Mouse (Mus musculus): ENCODE results near the gene 2310011J03Rik. TPM values are rescaled to one million over a fixed set of nuclear protein-coding genes. Genes with fewer than 3 reads are reported as not detected.

Gene 2310011J03Rik
- polyA plus RNA-seq, 1 experiment from 2014 or later, result 37.7 TPM

DNA sequence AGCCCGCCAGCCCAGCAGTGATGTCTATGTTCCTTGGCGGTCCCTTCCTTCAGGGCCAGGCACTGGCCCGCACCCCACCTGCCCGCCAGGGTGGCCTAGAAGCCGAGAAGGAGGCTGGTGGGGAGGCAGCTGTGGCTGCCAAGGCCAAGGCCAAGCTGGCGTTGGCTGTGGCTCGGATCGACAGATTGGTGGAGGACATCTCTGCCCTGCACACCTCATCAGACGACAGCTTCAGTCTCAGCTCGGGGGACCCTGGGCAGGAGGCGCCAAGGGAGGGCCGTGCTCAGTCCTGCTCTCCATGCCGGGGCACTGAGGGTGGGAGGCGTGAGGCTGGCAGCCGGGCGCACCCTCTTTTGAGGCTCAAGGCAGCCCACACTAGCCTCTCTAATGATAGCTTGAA lies 8.8 kb downstream of the 2310011J03Rik start:
- peaks cover 59% of the 10 kb centered on the region for H3K27me3 ChIP-seq (replicated peaks)
- H3K4me1 ChIP-seq, result peaks cover 28% of the 10 kb centered on the region
- ATAC-seq (ENCODE audit: low FRiP score, low read depth), result no peak
- H3K36me3 ChIP-seq, result peaks cover 98% of the 10 kb centered on the region
- H3K4me2 ChIP-seq (replicated peaks), result no peak overlapping the region
- no peak overlapping the region for H3K27ac ChIP-seq
- no peaks in the 10 kb centered on the region for H3K9me3 ChIP-seq
- WGBS, result 86% methylated on average over 16 of the region's 16 CpGs
- no peak overlapping the region for H3K9ac ChIP-seq
- H3K4me3 ChIP-seq, result no peak overlapping the region

- ATAC-seq (ENCODE audit: low FRiP score, low read depth), result no peak
- Histone ChIP-seq H3K27ac (no peak overlapping the region), H3K9me3 (no peaks in the 10 kb centered on the region), H3K4me2 (replicated peaks) (peak overlapping the region; percentile 42), H3K27me3 (replicated peaks) (peaks cover 16% of the 10 kb centered on the region), H3K4me3 (no peak overlapping the region), H3K4me1 (peaks cover 35% of the 10 kb centered on the region), H3K9ac (0 out of 2 replicates have a peak overlapping the region, but pooled peaks have one; percentile 6), H3K36me3 (peaks cover 71% of the 10 kb centered on the region)
- 16% methylated on average over 25 of the region's 25 CpGs for WGBS
These were observed 15.5 kb downstream of the 2310011J03Rik start for GRCm38 (mm10) chr10:80304862-80305261.

DNA sequence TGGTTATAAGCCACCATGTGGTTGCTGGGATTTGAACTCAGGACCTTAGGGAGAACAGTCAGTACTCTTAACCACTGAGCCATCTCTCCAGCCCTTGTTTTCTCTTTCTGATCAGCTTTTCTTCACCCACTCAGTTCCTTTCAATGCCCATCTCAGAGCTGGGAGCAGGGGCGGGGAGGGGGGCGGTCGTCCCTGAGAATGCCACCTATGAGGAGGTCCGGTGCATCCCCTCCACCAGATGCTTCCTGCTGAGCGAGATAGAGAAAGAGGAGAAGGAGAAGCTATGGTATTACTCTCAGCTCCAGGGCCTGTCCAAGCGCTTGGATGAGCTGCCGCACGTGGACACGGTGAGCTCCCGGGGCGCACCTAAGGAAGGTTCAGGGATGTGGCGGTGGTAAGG lies 15.9 kb downstream of the 2310011J03Rik start:
- WGBS, result 20% methylated on average over 12 of the region's 12 CpGs
- H3K9me3 ChIP-seq, result no peaks in the 10 kb centered on the region
- ATAC-seq (ENCODE audit: low FRiP score, low read depth), result no peak
- peaks cover 68% of the 10 kb centered on the region for H3K36me3 ChIP-seq
- H3K4me1 ChIP-seq, result peaks cover 39% of the 10 kb centered on the region
- H3K4me2 ChIP-seq (replicated peaks), result peak overlapping the region; percentile 42
- H3K4me3 ChIP-seq, result peak overlapping the region; percentile 7; the same call in 1 of the 2 replicates
- H3K9ac ChIP-seq, result 0 out of 2 replicates have a peak overlapping the region, but pooled peaks have one; percentile 6
- H3K27ac ChIP-seq, result no peak overlapping the region
- H3K27me3 ChIP-seq (replicated peaks), result peaks cover 17% of the 10 kb centered on the region

DNA sequence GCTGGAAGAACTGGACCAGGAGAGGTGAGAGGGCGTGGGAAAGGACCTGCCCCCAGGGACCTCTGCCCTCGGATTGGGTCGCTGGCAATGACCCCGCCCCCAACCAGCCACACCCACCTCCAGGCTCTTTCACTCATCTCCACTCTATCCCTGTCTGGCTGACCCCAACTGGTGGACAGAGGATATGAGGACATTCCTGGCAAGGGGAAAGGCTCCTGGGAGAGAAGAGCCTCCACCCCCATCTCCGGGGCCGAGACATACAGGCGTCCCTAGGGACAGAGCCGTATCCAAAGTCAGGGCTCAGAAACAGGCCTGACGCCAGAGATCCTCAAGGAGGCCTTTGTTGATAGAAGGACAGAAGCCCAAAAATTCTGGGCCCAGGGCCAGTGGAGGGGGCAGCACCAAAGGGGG lies 17.9 kb downstream of the 2310011J03Rik start:
- 12% methylated on average over 9 of the region's 9 CpGs for WGBS
- H3K4me2 ChIP-seq (replicated peaks), result peak overlapping the region; percentile 86
- ATAC-seq (ENCODE audit: low FRiP score, low read depth), result no peak
- no peaks in the 10 kb centered on the region for H3K9me3 ChIP-seq
- H3K4me3 ChIP-seq, result peak overlapping the region; percentile 67
- peaks cover 23% of the 10 kb centered on the region for H3K27me3 ChIP-seq (replicated peaks)
- no peak overlapping the region for H3K27ac ChIP-seq
- H3K36me3 ChIP-seq, result peaks cover 48% of the 10 kb centered on the region
- peak overlapping the region; percentile 95 for H3K9ac ChIP-seq
- H3K4me1 ChIP-seq, result peaks cover 52% of the 10 kb centered on the region

DNA sequence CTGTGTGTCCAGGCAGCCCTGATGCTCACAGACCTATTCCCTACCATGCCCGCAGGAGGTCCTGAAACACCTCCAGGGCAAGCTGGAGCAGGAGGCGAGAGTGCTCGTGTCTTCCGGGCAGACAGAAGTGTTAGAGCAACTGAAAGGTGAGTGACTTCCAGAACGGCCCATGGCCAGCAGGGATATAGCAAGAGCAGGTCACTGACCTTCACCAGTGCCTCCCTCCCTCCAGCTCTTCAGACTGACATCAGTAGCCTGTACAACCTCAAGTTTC lies 18.3 kb downstream of the 2310011J03Rik start:
- 52% methylated on average over 5 of the region's 5 CpGs for WGBS
- peaks cover 57% of the 10 kb centered on the region for H3K4me1 ChIP-seq
- no peak for ATAC-seq (ENCODE audit: low FRiP score, low read depth)

GRCm38 (mm10) chr10:80301256-80302081 lies 18.9 kb downstream of the 2310011J03Rik start:
- 70% methylated on average over 10 of the region's 10 CpGs for WGBS
- H3K9me3 ChIP-seq, result no peaks in the 10 kb centered on the region
- peaks cover 23% of the 10 kb centered on the region for H3K27me3 ChIP-seq (replicated peaks)
- H3K4me2 ChIP-seq (replicated peaks), result peak overlapping the region; percentile 86
- H3K27ac ChIP-seq, result peak overlapping the region; percentile 89
- peaks cover 38% of the 10 kb centered on the region for H3K36me3 ChIP-seq
- peak overlapping the region; percentile 67 for H3K4me3 ChIP-seq
- peak overlapping the region; percentile 95 for H3K9ac ChIP-seq
- H3K4me1 ChIP-seq, result peaks cover 62% of the 10 kb centered on the region
- ATAC-seq (ENCODE audit: low FRiP score, low read depth), result no peak

More for the DNA sequence above, 18.3 kb downstream of the 2310011J03Rik start:
- H3K4me2 ChIP-seq (replicated peaks), result peak overlapping the region; percentile 86
- peak overlapping the region; percentile 95 for H3K9ac ChIP-seq
- peaks cover 23% of the 10 kb centered on the region for H3K27me3 ChIP-seq (replicated peaks)
- H3K9me3 ChIP-seq, result no peaks in the 10 kb centered on the region
- peak overlapping the region; percentile 67 for H3K4me3 ChIP-seq
- H3K27ac ChIP-seq, result no peak overlapping the region
- H3K36me3 ChIP-seq, result peaks cover 43% of the 10 kb centered on the region

GRCm38 (mm10) chr10:80300672-80301181 lies 19.6 kb downstream of the 2310011J03Rik start:
- Histone ChIP-seq H3K4me3 (peak overlapping the region; percentile 67), H3K4me1 (peaks cover 69% of the 10 kb centered on the region), H3K36me3 (peaks cover 31% of the 10 kb centered on the region), H3K27me3 (replicated peaks) (peaks cover 17% of the 10 kb centered on the region; the same call in 1 of the 2 replicates), H3K9ac (peak overlapping the region; percentile 95), H3K4me2 (replicated peaks) (peak overlapping the region; percentile 86), H3K9me3 (no peaks in the 10 kb centered on the region), H3K27ac (peak overlapping the region; percentile 89)
- ATAC-seq (ENCODE audit: low FRiP score, low read depth), result peak; percentile 75
- 6% methylated on average over 11 of the region's 11 CpGs for WGBS

DNA sequence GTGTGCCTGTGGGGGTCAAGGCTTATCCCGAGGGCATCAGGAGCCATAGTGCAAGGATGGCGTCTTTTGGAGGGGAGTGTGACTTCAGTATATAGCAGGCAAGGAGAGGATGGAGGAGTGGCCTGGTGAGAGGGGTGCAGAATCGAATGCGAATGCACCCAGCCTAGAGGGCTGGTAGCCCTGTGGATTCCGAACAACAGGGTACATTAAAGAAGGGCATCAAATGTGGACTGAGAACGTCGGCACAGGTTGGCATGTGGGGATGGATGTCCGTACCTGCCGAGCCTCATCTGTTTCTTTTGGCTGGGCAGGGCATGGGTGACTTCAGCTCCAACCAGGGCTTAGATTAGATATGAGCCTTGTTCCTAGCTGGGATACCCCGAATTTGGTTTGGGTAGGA lies 20.5 kb downstream of the 2310011J03Rik start:
- Histone ChIP-seq H3K4me3 (peak overlapping the region; percentile 67), H3K4me2 (replicated peaks) (peak overlapping the region; percentile 86), H3K27me3 (replicated peaks) (peaks cover 17% of the 10 kb centered on the region; the same call in 1 of the 2 replicates), H3K4me1 (peaks cover 76% of the 10 kb centered on the region), H3K9ac (peak overlapping the region; percentile 95), H3K36me3 (peaks cover 25% of the 10 kb centered on the region), H3K27ac (peak overlapping the region; percentile 89; the same call in 1 of the 2 replicates), H3K9me3 (no peaks in the 10 kb centered on the region)
- 52% methylated on average over 10 of the region's 10 CpGs for WGBS
- no peak for ATAC-seq (ENCODE audit: low FRiP score, low read depth)

- H3K9me3 ChIP-seq, result no peaks in the 10 kb centered on the region
- WGBS, result 5% methylated on average over 15 of the region's 15 CpGs
- no peak for ATAC-seq (ENCODE audit: low FRiP score, low read depth)
These were observed 21.0 kb downstream of the 2310011J03Rik start for GRCm38 (mm10) chr10:80299301-80299700.

DNA sequence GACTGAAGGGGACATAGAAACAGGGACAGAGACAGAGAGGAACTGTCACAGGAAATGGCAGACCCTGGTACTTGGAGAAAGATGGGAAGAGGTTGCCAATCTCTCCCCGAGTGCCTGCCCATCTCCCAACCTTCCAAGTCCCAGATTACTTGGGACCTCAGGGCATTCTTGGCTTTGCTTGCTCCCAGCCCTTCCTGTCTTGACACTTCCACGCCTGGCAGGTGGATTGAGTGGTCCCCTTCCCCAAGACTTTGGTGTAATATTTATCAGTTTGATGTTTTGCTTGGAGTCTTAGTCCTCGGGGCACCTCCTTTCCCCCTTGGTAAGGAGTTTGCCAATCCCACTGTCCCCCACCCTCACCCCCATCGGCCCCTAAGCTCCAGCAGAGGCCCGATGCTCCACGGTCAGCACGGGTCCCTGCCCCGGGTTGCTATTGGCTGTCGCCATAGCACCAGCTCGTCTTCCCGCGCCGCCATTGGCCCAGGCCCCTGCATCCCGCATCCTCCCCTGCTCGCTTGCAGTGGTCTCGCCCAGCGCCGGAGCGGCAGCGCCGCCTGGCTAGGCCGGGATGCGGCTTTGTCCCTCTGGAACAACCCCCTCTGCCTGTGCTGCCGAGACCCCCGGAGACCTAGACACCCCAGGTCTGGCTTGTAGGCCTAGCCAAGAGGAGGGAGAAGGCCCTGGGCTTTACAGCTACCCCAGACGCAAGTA lies 21.6 kb downstream of the 2310011J03Rik start:
- H3K27ac ChIP-seq, result peak overlapping the region; percentile 89
- ATAC-seq (ENCODE audit: low FRiP score, low read depth), result peak; percentile 74
- H3K27me3 ChIP-seq (replicated peaks), result peaks cover 17% of the 10 kb centered on the region; the same call in 1 of the 2 replicates
- peak overlapping the region; percentile 95 for H3K9ac ChIP-seq
- H3K4me3 ChIP-seq, result peak overlapping the region; percentile 67
- 3% methylated on average over 26 of the region's 26 CpGs for WGBS
- no peaks in the 10 kb centered on the region for H3K9me3 ChIP-seq
- H3K4me1 ChIP-seq, result peaks cover 75% of the 10 kb centered on the region
- H3K4me2 ChIP-seq (replicated peaks), result peak overlapping the region; percentile 86
- peaks cover 30% of the 10 kb centered on the region for H3K36me3 ChIP-seq

More at GRCm38 (mm10) chr10:80299301-80299700, 21.0 kb downstream of the 2310011J03Rik start:
- peak overlapping the region; percentile 86 for H3K4me2 ChIP-seq (replicated peaks)
- peak overlapping the region; percentile 95 for H3K9ac ChIP-seq
- peaks cover 17% of the 10 kb centered on the region; the same call in 1 of the 2 replicates for H3K27me3 ChIP-seq (replicated peaks)
- peaks cover 25% of the 10 kb centered on the region for H3K36me3 ChIP-seq
- peak overlapping the region; percentile 67 for H3K4me3 ChIP-seq
- peaks cover 70% of the 10 kb centered on the region for H3K4me1 ChIP-seq
- H3K27ac ChIP-seq, result peak overlapping the region; percentile 89

GRCm38 (mm10) chr10:80297526-80298133 lies 22.7 kb downstream of the 2310011J03Rik start:
- peak overlapping the region; percentile 95; the same call in 1 of the 2 replicates for H3K9ac ChIP-seq
- no peak for ATAC-seq (ENCODE audit: low FRiP score, low read depth)
- H3K27me3 ChIP-seq (replicated peaks), result peaks cover 17% of the 10 kb centered on the region; the same call in 1 of the 2 replicates
- H3K4me3 ChIP-seq, result no peak overlapping the region
- no peaks in the 10 kb centered on the region for H3K9me3 ChIP-seq
- H3K4me2 ChIP-seq (replicated peaks), result peak overlapping the region; percentile 86
- H3K36me3 ChIP-seq, result peaks cover 31% of the 10 kb centered on the region
- H3K4me1 ChIP-seq, result peaks cover 75% of the 10 kb centered on the region
- WGBS, result 75% methylated on average over 8 of the region's 8 CpGs
- H3K27ac ChIP-seq, result no peak overlapping the region

Measured in neural tube, embryonic 12.5 days (tissue).